Mouse (Mus musculus) brain, adult 2 months (tissue): Measurements from ENCODE around the gene Antxrl.

Experiments
- DNase-seq: peaks from one replicate; pipeline ENCODE4 v3.0.0; 2011; ENCODE audit warnings: low read depth, low spot score

The Antxrl gene

DNA sequence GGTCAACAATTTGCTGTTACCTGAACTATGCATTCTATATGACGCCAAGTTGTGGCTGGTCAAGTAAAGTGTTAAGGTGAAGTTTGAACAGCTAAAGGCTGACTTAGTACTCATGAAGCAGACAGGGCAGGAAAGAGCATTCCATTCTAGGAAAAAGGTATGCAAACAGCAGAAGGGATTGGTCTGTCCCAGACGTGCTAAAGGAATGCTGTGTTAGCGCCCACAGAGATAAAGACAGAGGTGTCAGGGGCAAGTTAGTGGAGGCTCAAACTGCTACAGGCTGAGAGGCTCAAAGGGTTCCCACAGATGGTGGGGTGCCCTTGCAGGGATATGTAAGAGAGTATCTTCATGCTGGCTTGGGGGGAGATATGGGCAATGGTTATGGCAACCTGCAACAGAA is 51.3 kb downstream of the Antxrl start:
- no peak for DNase-seq

DNA sequence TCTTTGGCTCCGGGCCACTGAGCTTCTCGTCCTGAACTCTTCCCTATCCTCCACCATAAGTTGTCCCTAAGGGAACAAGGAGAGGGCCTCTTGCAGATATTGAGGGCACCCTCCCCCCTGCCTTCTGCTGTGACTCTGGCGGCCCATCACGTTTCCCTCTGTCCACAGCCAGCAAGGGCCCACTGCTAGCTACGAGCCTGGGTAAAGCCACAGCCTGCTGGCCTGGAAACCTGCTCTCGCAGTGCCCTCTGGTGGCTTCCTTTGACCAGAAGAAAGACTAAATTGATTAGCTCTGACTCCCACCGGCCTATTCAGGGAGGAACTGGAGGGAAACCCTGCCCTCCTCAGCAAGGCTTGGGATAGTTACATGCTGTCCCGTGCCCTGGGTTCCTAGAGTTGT is 52.4 kb downstream of the Antxrl start:
- DNase-seq = peak; percentile 69

DNA sequence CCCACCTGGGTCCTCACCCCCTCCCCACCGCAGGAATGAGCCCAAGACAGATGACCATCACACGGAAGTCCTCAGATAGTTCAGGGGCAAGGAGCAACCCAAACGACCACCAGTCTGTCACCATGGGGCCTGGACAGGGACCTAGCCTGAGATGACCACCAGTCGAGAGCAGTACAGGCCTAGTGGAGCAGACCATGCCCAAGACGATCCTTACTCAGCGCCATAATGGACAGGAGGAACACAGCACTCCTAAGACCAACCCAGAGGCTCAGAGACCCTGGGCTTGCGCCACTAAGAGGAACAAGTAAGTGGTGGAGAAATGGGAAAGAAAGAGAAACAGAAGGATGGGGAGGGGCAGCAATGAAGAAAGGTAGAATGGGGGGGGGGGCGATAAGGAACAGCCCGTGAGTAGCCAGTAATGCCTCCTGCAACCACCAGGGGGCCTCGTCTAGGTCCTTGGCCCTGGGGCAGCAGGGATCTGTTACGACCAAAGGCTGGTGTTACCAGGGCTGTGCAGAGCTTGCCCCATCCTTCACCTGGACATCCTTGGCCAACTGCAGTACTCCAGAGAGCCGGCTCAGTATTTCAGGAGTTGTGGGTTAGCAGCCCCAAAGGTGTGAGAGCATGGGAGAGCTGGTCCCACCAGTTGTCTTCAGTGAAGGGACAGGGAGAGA is 54.0 kb downstream of the Antxrl start:
- peak; percentile 8 for DNase-seq

DNA sequence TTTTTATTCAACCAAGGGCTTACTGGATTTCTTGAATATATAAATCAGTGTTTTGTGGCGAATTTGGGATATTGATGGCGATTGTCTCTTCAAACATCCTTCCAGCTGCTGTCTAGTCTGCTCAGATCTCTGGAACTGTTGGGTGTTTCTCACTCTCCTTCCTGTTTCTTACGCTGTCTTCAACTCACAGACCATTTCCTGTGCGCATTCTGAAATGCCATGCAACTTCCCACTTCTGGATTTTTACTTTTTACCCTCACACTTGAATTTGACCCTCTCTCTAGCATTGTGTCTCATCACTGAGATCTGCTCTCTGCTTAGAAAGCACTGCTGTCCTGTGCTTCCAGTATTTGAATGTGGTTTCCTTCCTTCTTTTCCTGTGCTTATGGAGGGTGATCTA is 55.1 kb downstream of the Antxrl start:
- no peak for DNase-seq

DNA sequence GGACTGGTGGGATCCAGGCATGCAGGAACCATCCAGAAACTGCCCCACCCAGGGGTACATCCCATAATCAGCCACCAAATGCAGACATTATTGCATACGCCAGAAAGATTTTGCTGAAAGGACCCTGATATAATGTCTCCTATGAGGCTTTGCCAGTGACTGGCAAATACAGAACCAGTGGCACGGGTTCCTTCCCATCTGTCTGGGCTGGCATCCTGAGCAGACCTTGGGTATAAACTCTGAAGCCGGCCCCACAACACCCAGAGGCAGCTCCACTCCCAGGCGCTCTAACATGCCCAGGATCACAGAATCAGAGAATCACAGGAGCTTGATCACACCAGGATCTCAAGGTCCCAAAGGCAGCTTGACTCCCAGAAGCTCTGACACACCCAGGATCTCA is 61.8 kb downstream of the Antxrl start:
- no peak for DNase-seq

DNA sequence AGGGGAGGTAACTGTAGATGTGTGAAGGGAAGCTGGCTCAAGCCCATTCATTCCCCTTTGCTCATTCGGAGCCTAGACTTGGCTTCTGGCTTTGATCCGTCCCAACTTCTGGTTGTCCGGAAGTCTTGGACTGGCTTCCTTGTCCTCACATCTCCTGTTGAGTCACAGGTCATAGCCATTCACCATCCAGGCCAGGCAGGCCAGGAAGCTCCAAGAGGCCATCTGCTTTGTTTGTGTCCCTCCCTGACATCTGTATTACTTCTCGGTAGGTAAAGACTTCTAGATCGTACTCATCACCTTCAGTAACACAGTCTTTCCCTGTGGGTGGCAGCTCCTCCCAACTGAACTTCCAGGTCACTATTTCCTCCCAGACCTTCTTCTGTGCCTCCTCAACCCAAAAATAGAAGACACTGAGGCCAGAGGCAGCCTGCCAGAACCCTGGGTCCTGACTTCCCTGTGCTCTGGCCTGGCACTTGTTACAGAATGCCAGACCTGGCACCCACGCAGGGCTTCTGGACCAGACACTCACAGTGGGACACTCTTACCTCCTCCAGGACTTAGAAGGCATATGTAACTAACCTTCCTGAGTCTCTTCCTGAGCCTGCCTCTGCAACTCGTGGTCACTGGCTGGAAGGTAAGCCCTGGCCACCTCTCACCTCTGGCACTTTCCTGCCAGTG is 66.7 kb downstream of the Antxrl start:
- DNase-seq = peak; percentile 76

DNA sequence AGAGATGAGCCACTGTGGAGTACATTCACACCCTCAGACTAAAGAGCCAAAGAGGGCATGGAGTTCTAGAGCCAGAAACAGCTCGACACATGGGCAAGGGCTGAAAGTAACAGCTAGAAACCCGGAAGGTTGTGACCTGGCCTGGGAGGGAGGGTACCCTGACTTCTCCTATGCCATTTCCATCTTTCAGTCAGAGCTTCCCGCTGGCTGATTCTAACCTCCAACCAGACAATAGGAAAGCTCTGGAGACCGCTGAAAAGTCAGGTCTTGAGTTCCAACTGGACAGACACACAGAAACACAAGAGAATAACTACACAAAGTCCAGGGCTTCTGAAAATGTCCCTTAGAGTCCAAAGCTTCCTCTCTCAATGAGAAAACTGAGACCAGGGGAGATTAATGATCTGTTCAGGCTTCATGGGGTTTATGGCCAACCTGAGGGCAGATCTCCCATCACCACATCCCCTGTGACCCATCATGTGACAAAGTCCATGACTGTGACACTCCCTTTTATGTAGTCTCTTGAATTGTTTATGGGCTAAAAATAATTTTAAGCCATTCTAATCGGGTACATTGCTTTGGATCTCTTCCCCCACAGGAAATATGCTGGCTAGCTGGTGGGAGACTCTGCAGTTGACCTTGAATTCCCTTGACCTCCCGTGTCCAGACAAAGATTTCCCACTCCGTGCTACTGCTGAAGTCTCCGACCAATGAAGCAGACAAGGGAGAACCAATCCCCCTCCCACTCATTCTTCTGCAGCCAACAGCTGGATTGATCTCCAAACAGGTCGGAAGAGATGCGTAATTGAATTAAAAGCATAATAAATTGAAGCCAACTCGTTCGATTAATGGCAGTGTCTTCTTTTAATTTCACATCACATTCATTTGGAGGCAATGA is 67.8 kb downstream of the Antxrl start:
- DNase-seq = no peak

DNA sequence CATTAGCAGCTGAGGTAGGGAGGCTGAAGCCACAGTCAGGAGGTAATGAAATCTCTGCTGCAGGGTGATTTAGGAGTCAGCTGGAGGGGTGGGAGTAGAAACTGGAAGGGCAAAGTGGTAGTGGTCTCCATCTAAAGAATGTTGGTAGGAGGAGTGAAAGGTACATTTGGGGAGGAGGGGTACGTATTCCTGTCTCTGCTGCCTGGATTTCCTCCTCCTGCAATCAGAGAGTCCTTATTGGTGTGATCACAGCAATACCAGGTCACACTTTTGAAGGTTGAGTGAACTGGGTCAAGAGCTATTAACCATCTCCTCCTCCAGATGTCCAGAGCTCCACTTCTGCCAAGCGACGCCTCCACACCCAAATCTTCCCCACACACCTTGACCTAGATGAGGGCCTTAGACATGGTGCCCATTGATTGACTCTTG is 68.4 kb downstream of the Antxrl start:
- DNase-seq = no peak

DNA sequence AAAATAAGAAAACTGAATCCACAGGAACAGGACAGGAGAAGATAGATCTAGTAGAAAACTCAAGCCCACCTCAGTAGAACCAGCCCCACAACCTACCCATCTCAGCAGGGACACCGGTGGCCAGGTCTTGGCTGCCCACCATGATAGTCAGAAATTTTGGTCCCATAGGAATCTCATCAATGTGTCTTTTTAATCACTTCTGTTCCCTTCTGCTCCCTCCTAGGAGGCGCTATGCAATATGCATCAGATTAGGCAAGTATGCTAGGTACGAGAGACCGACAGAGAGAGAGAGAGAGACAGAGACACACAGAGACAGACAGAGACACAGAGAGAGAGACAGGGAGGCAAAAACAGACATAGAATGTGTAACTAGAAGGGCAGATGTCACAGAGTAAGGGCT is 69.2 kb downstream of the Antxrl start:
- no peak for DNase-seq
